Mouse (Mus musculus): Measurements from ENCODE around the gene Gbp7.

GRCm38 (mm10) chr3:142546690-142547089 is 16.5 kb downstream of the Gbp7 start:
- no peak for TF ChIP-seq CTCF (IDR thresholded peaks at IDR 0.05; ENCODE audit: extremely low read depth, insufficient read depth, insufficient read length, insufficient replicate concordance)
- no peak for TF ChIP-seq POLR2A (IDR thresholded peaks at IDR 0.05; ENCODE audit: low read depth, low read length)

Measured in spleen, adult 2 months (tissue).